ENCODE assay signal across 7 mouse cellular contexts in genomic region chr5:60231232-60231891, GRCm38 (mm10).
DNase-seq lines count a peak whose midpoint lies in the region; ATAC-seq lines count a peak whose summit lies in the region.
"Not testable (repeated sequence)": the region's sequence is repeated elsewhere in the genome, so short reads cannot be mapped to it uniquely, and the experiment has no call there.

No protein-coding gene starts in this region.

- not testable (repeated sequence) for H3K4me1 ChIP-seq in embryonic facial prominence, embryonic 12.5 days; forebrain, embryonic 14.5 days (ENCODE audit: control insufficient read depth, insufficient read depth, low read length); heart, embryonic 15.5 days (replicated peaks); hindbrain, embryonic 16.5 days (ENCODE audit: control insufficient read depth, insufficient read depth, low read depth, low read length); limb, embryonic 13.5 days; midbrain, embryonic 10.5 days; neural tube, embryonic 12.5 days

- H3K36me3 ChIP-seq in embryonic facial prominence, embryonic 12.5 days; forebrain, embryonic 14.5 days (ENCODE audit: control insufficient read depth, insufficient read depth, low read length); heart, embryonic 15.5 days; hindbrain, embryonic 16.5 days (ENCODE audit: control insufficient read depth, insufficient read depth, low read length); limb, embryonic 13.5 days; midbrain, embryonic 10.5 days; neural tube, embryonic 12.5 days: not testable (repeated sequence)

- H3K4me3 ChIP-seq in embryonic facial prominence, embryonic 12.5 days: 0 out of 2 replicates have a peak overlapping the region, but pooled peaks have one; percentile 10
- H3K4me3 ChIP-seq in forebrain, embryonic 14.5 days (ENCODE audit: low read depth, low read length); neural tube, embryonic 12.5 days: not testable (repeated sequence)
- 0 out of 2 replicates have a peak overlapping the region, but pooled peaks have one; percentile 19 for H3K4me3 ChIP-seq in heart, embryonic 15.5 days
- H3K4me3 ChIP-seq in hindbrain, embryonic 16.5 days (ENCODE audit: low read length): peak overlapping the region; percentile 24
- H3K4me3 ChIP-seq in limb, embryonic 13.5 days: peak overlapping the region; percentile 22
- H3K4me3 ChIP-seq in midbrain, embryonic 10.5 days: peak overlapping the region; percentile 34

- ATAC-seq in embryonic facial prominence, embryonic 12.5 days (ENCODE audit: insufficient number of reproducible peaks, insufficient read depth, low FRiP score, low TSS enrichment): peak; percentile 72; the same call in 1 of the 2 replicates
- peak; percentile 77; the same call in 1 of the 2 replicates for ATAC-seq in forebrain, embryonic 14.5 days
- ATAC-seq in heart, embryonic 15.5 days (replicated peaks; ENCODE audit: insufficient number of reproducible peaks, insufficient read depth, low FRiP score, low read depth): not testable (repeated sequence)
- ATAC-seq in hindbrain, embryonic 16.5 days: peak; percentile 77
- ATAC-seq in limb, embryonic 13.5 days (ENCODE audit: low FRiP score, low read depth): peak; percentile 84; the same call in 1 of the 2 replicates
- peak; percentile 75 for ATAC-seq in neural tube, embryonic 12.5 days (ENCODE audit: low FRiP score, low read depth)

- not testable (repeated sequence) for DNase-seq in forebrain, embryonic 14.5 days (ENCODE audit: low spot score)
- peak; percentile 17 for DNase-seq in midbrain, embryonic 10.5 days (ENCODE audit: low spot score)

- not testable (repeated sequence) for H3K27me3 ChIP-seq in embryonic facial prominence, embryonic 12.5 days; forebrain, embryonic 14.5 days (replicated peaks; ENCODE audit: control insufficient read depth, insufficient read depth, low read length); heart, embryonic 15.5 days; hindbrain, embryonic 16.5 days (replicated peaks; ENCODE audit: control insufficient read depth, insufficient read depth, low read length); limb, embryonic 13.5 days; midbrain, embryonic 10.5 days (ENCODE audit: low read depth, poor library complexity, severe bottlenecking); neural tube, embryonic 12.5 days (replicated peaks)

- H3K9ac ChIP-seq in embryonic facial prominence, embryonic 12.5 days; forebrain, embryonic 14.5 days (ENCODE audit: low read length); heart, embryonic 15.5 days; hindbrain, embryonic 16.5 days (ENCODE audit: low read depth, low read length); limb, embryonic 13.5 days; neural tube, embryonic 12.5 days: not testable (repeated sequence)

- 11% methylated on average over 30 of the region's 30 CpGs for WGBS in embryonic facial prominence, embryonic 12.5 days
- 15% methylated on average over 30 of the region's 30 CpGs for WGBS in forebrain, embryonic 14.5 days
- 14% methylated on average over 30 of the region's 30 CpGs for WGBS in heart, embryonic 15.5 days
- WGBS in hindbrain, embryonic 16.5 days: 18% methylated on average over 19 of the region's 30 CpGs
- WGBS in limb, embryonic 13.5 days: 13% methylated on average over 30 of the region's 30 CpGs
- 16% methylated on average over 27 of the region's 30 CpGs for WGBS in midbrain, embryonic 10.5 days
- 14% methylated on average over 30 of the region's 30 CpGs for WGBS in neural tube, embryonic 12.5 days

- peak overlapping the region; percentile 38 for H3K4me2 ChIP-seq in embryonic facial prominence, embryonic 12.5 days (replicated peaks)
- peak overlapping the region; percentile 26; the same call in 1 of the 2 replicates for H3K4me2 ChIP-seq in forebrain, embryonic 14.5 days (ENCODE audit: low read length)
- peak overlapping the region; percentile 52 for H3K4me2 ChIP-seq in heart, embryonic 15.5 days
- peak overlapping the region; percentile 45 for H3K4me2 ChIP-seq in hindbrain, embryonic 16.5 days (ENCODE audit: low read length)
- H3K4me2 ChIP-seq in limb, embryonic 13.5 days (replicated peaks): peak overlapping the region; percentile 49
- H3K4me2 ChIP-seq in neural tube, embryonic 12.5 days (replicated peaks): peak overlapping the region; percentile 47

- not testable (repeated sequence) for H3K27ac ChIP-seq in embryonic facial prominence, embryonic 12.5 days; forebrain, embryonic 14.5 days (ENCODE audit: low read depth, low read length); heart, embryonic 15.5 days; hindbrain, embryonic 16.5 days (ENCODE audit: low read depth, low read length); limb, embryonic 13.5 days; midbrain, embryonic 10.5 days (replicated peaks); neural tube, embryonic 12.5 days

- H3K9me3 ChIP-seq in embryonic facial prominence, embryonic 12.5 days; forebrain, embryonic 14.5 days (replicated peaks; ENCODE audit: control insufficient read depth, low read length); heart, embryonic 15.5 days (replicated peaks); hindbrain, embryonic 16.5 days (ENCODE audit: control insufficient read depth, low read length); limb, embryonic 13.5 days; midbrain, embryonic 10.5 days (replicated peaks); neural tube, embryonic 12.5 days: not testable (repeated sequence)
